Mouse (Mus musculus): ENCODE data around the gene Inpp5a. TPM values are rescaled to one million over a fixed set of nuclear protein-coding genes. Genes with fewer than 3 reads are reported as not detected.

Gene Inpp5a
- polyA plus RNA-seq, 1 experiment from 2014 or later: 22.4 TPM

GRCm38 (mm10) chr7:139366549-139366948 is 22.4 kb upstream of the Inpp5a start:
- WGBS: 73% methylated on average over 4 of the region's 4 CpGs
- Histone ChIP-seq H3K27me3 (ENCODE audit: control insufficient read depth, insufficient read depth, low read length) (no peaks in the 10 kb centered on the region), H3K9me3 (ENCODE audit: control insufficient read depth, low read length) (no peaks in the 10 kb centered on the region), H3K9ac (ENCODE audit: low read length) (no peak overlapping the region), H3K27ac (ENCODE audit: low read depth, low read length) (no peak overlapping the region), H3K4me3 (ENCODE audit: low read depth, low read length) (no peak overlapping the region), H3K4me2 (ENCODE audit: low read depth, low read length, severe bottlenecking) (no peak overlapping the region), H3K4me1 (replicated peaks; ENCODE audit: control insufficient read depth, insufficient read depth, low read length) (peaks cover 12% of the 10 kb centered on the region), H3K36me3 (ENCODE audit: control insufficient read depth, insufficient read depth, low read length) (no peaks in the 10 kb centered on the region)
- DNase-seq (ENCODE audit: low spot score) (no peak), ATAC-seq (replicated peaks; ENCODE audit: low FRiP score) (no peak)

DNA sequence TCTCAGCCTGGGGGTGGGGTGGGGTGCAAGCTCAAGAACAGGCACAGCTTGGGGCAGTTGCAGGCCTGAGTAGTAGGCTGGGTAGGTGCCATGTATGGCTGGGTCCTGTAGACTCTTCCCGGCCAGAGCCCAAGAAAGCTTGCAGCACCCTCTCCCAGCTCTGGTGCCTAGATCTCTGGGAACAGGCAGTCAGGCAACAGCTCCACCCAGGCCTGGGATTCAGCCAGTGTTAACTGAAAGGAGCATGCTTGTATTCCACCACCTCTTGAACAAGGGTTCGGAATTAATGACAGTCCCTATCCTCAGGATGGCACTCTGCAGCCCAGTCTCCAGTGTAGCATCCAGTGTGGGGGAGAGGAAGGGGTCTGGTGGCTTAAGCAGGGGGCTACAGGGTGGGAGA is 20.7 kb upstream of the Inpp5a start:
- ATAC-seq (replicated peaks; ENCODE audit: low FRiP score) (no peak), DNase-seq (ENCODE audit: low spot score) (no peak)
- H3K9ac ChIP-seq (ENCODE audit: low read length): no peak overlapping the region
- WGBS: 90% methylated on average over 2 of the region's 2 CpGs
- H3K36me3 ChIP-seq (ENCODE audit: control insufficient read depth, insufficient read depth, low read length): no peaks in the 10 kb centered on the region
- no peak overlapping the region for H3K4me2 ChIP-seq (ENCODE audit: low read depth, low read length, severe bottlenecking)
- no peaks in the 10 kb centered on the region for H3K9me3 ChIP-seq (ENCODE audit: control insufficient read depth, low read length)
- peaks cover 9% of the 10 kb centered on the region for H3K4me1 ChIP-seq (replicated peaks; ENCODE audit: control insufficient read depth, insufficient read depth, low read length)
- no peaks in the 10 kb centered on the region for H3K27me3 ChIP-seq (ENCODE audit: control insufficient read depth, insufficient read depth, low read length)
- no peak overlapping the region for H3K27ac ChIP-seq (ENCODE audit: low read depth, low read length)
- H3K4me3 ChIP-seq (ENCODE audit: low read depth, low read length): no peak overlapping the region

DNA sequence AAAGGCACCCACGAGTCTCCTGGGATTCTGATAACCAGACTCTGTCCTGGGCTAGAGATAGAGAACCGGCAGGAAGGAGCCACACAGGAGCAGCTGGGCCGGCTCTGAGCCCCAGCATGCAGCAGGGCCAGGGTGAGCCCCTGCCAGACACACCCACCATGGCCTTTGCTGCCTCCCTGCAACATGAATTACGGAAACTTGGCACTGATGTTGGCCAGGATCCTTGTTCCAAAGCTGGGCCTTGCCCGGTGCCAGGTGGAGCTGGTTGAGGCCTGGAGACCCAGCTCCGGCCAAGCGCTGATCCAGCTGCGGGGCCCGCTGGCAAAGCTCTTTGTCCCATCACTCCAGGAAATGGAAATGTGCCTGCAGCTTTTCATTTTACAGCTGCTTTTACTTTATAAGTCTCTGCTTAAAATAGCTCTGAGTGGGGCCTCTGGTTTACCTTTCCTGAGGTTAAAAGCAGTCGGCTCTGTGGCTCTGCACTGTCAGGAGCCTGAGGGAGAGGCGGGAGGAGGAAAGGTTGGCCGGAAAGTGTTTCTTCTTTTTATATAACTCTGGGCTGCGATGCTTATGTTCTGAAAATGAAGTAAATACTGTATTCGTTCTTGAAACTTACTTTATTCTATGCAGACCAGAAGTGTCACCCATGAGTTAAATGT is 20.1 kb upstream of the Inpp5a start:
- Histone ChIP-seq H3K9ac (ENCODE audit: low read length) (no peak overlapping the region), H3K27ac (ENCODE audit: low read depth, low read length) (no peak overlapping the region), H3K27me3 (ENCODE audit: control insufficient read depth, insufficient read depth, low read length) (no peaks in the 10 kb centered on the region), H3K4me1 (replicated peaks; ENCODE audit: control insufficient read depth, insufficient read depth, low read length) (peaks cover 3% of the 10 kb centered on the region), H3K36me3 (ENCODE audit: control insufficient read depth, insufficient read depth, low read length) (no peaks in the 10 kb centered on the region), H3K4me2 (ENCODE audit: low read depth, low read length, severe bottlenecking) (no peak overlapping the region), H3K9me3 (ENCODE audit: control insufficient read depth, low read length) (no peaks in the 10 kb centered on the region), H3K4me3 (ENCODE audit: low read depth, low read length) (no peak overlapping the region)
- ATAC-seq (replicated peaks; ENCODE audit: low FRiP score) (no peak), DNase-seq (ENCODE audit: low spot score) (no peak)
- WGBS: 77% methylated on average over 14 of the region's 14 CpGs

GRCm38 (mm10) chr7:139369501-139370088 is 19.3 kb upstream of the Inpp5a start:
- H3K36me3 ChIP-seq (ENCODE audit: control insufficient read depth, insufficient read depth, low read length): no peaks in the 10 kb centered on the region
- H3K9me3 ChIP-seq (ENCODE audit: control insufficient read depth, low read length): no peaks in the 10 kb centered on the region
- H3K4me1 ChIP-seq (replicated peaks; ENCODE audit: control insufficient read depth, insufficient read depth, low read length): no peaks in the 10 kb centered on the region
- no peak overlapping the region for H3K27ac ChIP-seq (ENCODE audit: low read depth, low read length)
- DNase-seq (ENCODE audit: low spot score): no peak
- no peak overlapping the region for H3K4me2 ChIP-seq (ENCODE audit: low read depth, low read length, severe bottlenecking)
- H3K4me3 ChIP-seq (ENCODE audit: low read depth, low read length): no peak overlapping the region
- H3K9ac ChIP-seq (ENCODE audit: low read length): no peak overlapping the region
- 92% methylated on average over 6 of the region's 6 CpGs for WGBS
- no peak for ATAC-seq (replicated peaks; ENCODE audit: low FRiP score)
- H3K27me3 ChIP-seq (ENCODE audit: control insufficient read depth, insufficient read depth, low read length): no peaks in the 10 kb centered on the region

GRCm38 (mm10) chr7:139371389-139371788 is 17.5 kb upstream of the Inpp5a start:
- no peaks in the 10 kb centered on the region for H3K4me1 ChIP-seq (replicated peaks; ENCODE audit: control insufficient read depth, insufficient read depth, low read length)
- H3K4me3 ChIP-seq (ENCODE audit: low read depth, low read length): no peak overlapping the region
- no peaks in the 10 kb centered on the region for H3K9me3 ChIP-seq (ENCODE audit: control insufficient read depth, low read length)
- no peak overlapping the region for H3K9ac ChIP-seq (ENCODE audit: low read length)
- no peak for ATAC-seq (replicated peaks; ENCODE audit: low FRiP score)
- no peak for DNase-seq (ENCODE audit: low spot score)
- no peak overlapping the region for H3K27ac ChIP-seq (ENCODE audit: low read depth, low read length)
- no peaks in the 10 kb centered on the region for H3K27me3 ChIP-seq (ENCODE audit: control insufficient read depth, insufficient read depth, low read length)
- no peak overlapping the region for H3K4me2 ChIP-seq (ENCODE audit: low read depth, low read length, severe bottlenecking)
- H3K36me3 ChIP-seq (ENCODE audit: control insufficient read depth, insufficient read depth, low read length): no peaks in the 10 kb centered on the region

DNA sequence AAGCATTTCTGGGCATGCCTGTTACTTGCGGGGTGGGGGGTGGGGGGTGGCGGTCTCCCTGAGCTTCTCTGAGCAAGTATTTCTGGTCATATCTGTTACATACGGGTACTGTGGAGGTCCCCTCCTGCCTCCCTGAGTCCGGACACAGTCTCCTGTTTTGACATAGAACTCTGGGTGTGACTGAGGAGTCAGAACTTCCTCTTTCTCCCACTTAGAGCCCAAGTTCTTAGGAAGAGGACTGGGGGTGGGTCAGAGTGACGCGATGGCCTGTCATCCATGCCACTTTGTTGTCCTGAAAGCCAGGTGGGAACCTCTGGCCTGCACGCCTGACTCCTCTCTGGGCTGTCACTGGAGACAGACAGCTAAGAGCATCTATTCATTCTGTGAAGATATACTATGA is 11.5 kb upstream of the Inpp5a start:
- ATAC-seq (replicated peaks; ENCODE audit: low FRiP score) (no peak), DNase-seq (ENCODE audit: low spot score) (no peak)
- no peak overlapping the region for H3K4me2 ChIP-seq (ENCODE audit: low read depth, low read length, severe bottlenecking)
- no peaks in the 10 kb centered on the region for H3K4me1 ChIP-seq (replicated peaks; ENCODE audit: control insufficient read depth, insufficient read depth, low read length)
- H3K27me3 ChIP-seq (ENCODE audit: control insufficient read depth, insufficient read depth, low read length): no peaks in the 10 kb centered on the region
- no peaks in the 10 kb centered on the region for H3K9me3 ChIP-seq (ENCODE audit: control insufficient read depth, low read length)
- H3K27ac ChIP-seq (ENCODE audit: low read depth, low read length): no peak overlapping the region
- no peak overlapping the region for H3K4me3 ChIP-seq (ENCODE audit: low read depth, low read length)
- no peaks in the 10 kb centered on the region for H3K36me3 ChIP-seq (ENCODE audit: control insufficient read depth, insufficient read depth, low read length)
- no peak overlapping the region for H3K9ac ChIP-seq (ENCODE audit: low read length)
- 82% methylated on average over 7 of the region's 7 CpGs for WGBS

GRCm38 (mm10) chr7:139378355-139378754 is 10.6 kb upstream of the Inpp5a start:
- no peaks in the 10 kb centered on the region for H3K36me3 ChIP-seq (ENCODE audit: control insufficient read depth, insufficient read depth, low read length)
- no peak for ATAC-seq (replicated peaks; ENCODE audit: low FRiP score)
- H3K4me2 ChIP-seq (ENCODE audit: low read depth, low read length, severe bottlenecking): no peak overlapping the region
- whole genome bisulfite sequencing: 88% methylated on average over 3 of the region's 3 CpGs
- H3K27ac ChIP-seq (ENCODE audit: low read depth, low read length): no peak overlapping the region
- H3K9me3 ChIP-seq (ENCODE audit: control insufficient read depth, low read length): no peaks in the 10 kb centered on the region
- no peak overlapping the region for H3K9ac ChIP-seq (ENCODE audit: low read length)
- no peaks in the 10 kb centered on the region for H3K4me1 ChIP-seq (replicated peaks; ENCODE audit: control insufficient read depth, insufficient read depth, low read length)
- no peaks in the 10 kb centered on the region for H3K27me3 ChIP-seq (ENCODE audit: control insufficient read depth, insufficient read depth, low read length)
- DNase-seq (ENCODE audit: low spot score): no peak
- no peak overlapping the region for H3K4me3 ChIP-seq (ENCODE audit: low read depth, low read length)

DNA sequence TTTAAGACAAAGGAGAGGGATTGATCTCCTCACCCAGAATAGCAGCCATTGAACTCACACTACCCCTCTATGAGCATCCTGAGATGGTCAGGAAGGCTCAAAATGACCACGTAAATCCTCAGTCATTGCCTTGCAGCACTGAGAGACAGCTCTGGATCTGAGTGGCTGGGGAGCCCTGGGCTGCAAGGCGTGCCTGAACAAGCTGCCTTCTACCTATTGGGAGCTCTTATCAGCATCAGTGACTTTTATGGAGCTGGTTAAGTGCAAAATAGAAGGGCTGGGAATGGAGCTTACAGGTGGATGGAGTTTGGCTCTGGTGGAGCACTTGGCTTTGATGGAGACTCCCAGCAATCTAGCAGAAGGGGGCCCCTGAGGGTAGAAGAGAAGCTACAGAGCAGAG is 9.2 kb upstream of the Inpp5a start:
- no peak overlapping the region for H3K4me3 ChIP-seq (ENCODE audit: low read depth, low read length)
- H3K36me3 ChIP-seq (ENCODE audit: control insufficient read depth, insufficient read depth, low read length): no peaks in the 10 kb centered on the region
- no peak overlapping the region for H3K4me2 ChIP-seq (ENCODE audit: low read depth, low read length, severe bottlenecking)
- no peak overlapping the region for H3K27ac ChIP-seq (ENCODE audit: low read depth, low read length)
- DNase-seq (ENCODE audit: low spot score) (no peak), ATAC-seq (replicated peaks; ENCODE audit: low FRiP score) (no peak)
- 82% methylated on average over 2 of the region's 2 CpGs for WGBS
- no peak overlapping the region for H3K9ac ChIP-seq (ENCODE audit: low read length)
- no peaks in the 10 kb centered on the region for H3K27me3 ChIP-seq (ENCODE audit: control insufficient read depth, insufficient read depth, low read length)
- no peaks in the 10 kb centered on the region for H3K4me1 ChIP-seq (replicated peaks; ENCODE audit: control insufficient read depth, insufficient read depth, low read length)
- no peaks in the 10 kb centered on the region for H3K9me3 ChIP-seq (ENCODE audit: control insufficient read depth, low read length)

DNA sequence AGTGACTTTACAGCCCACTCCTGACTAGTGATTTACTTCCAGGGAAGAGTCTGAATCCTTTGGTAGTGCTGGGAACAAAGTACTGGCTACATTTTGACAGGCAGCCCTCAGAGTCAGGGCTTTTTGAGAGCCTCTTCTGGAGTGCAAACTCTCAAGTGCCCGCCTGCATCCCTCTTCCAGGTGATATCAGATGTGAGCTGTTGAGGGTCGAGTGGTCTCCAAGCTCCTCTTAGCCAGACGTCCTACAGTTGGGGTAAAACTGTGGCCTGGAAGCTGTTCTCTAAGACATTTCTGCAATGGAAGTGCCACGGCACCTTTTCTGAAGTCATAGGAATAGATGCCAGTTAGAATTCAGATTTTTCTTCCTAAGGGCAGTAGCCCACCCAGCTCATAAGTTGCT is 8.7 kb upstream of the Inpp5a start:
- Histone ChIP-seq H3K27me3 (ENCODE audit: control insufficient read depth, insufficient read depth, low read length) (no peaks in the 10 kb centered on the region), H3K4me2 (ENCODE audit: low read depth, low read length, severe bottlenecking) (no peak overlapping the region), H3K9me3 (ENCODE audit: control insufficient read depth, low read length) (no peaks in the 10 kb centered on the region), H3K4me3 (ENCODE audit: low read depth, low read length) (no peak overlapping the region), H3K36me3 (ENCODE audit: control insufficient read depth, insufficient read depth, low read length) (no peaks in the 10 kb centered on the region), H3K27ac (ENCODE audit: low read depth, low read length) (no peak overlapping the region), H3K9ac (ENCODE audit: low read length) (no peak overlapping the region), H3K4me1 (replicated peaks; ENCODE audit: control insufficient read depth, insufficient read depth, low read length) (no peaks in the 10 kb centered on the region)
- DNase-seq (ENCODE audit: low spot score) (no peak), ATAC-seq (replicated peaks; ENCODE audit: low FRiP score) (no peak)
- 78% methylated on average over 4 of the region's 4 CpGs for WGBS

Data from forebrain, embryonic 11.5 days (tissue).